Mouse (Mus musculus): Measurements from ENCODE around the gene Exoc6b. TPM values are rescaled to one million over a fixed set of nuclear protein-coding genes. Genes with fewer than 3 reads are reported as not detected.

Exoc6b gene
- total and polyA plus RNA-seq, 2 experiments from 2014 or later = 36.2 to 38.1 TPM

GRCm38 (mm10) chr6:84845665-84846064, 223.6 kb downstream of the Exoc6b start:
- H3K4me1 ChIP-seq (ENCODE audit: insufficient read depth, low read length) = no peaks in the 10 kb centered on the region
- no peak overlapping the region for H3K9ac ChIP-seq (replicated peaks; ENCODE audit: low read length)
- H3K4me3 ChIP-seq (ENCODE audit: low read length) = no peak overlapping the region
- no peak for ATAC-seq
- no peaks in the 10 kb centered on the region for H3K9me3 ChIP-seq (ENCODE audit: low read length)
- DNase-seq (ENCODE audit: low spot score) = no peak
- 58% methylated on average over 7 of the region's 7 CpGs for WGBS
- no peak overlapping the region for H3K4me2 ChIP-seq (ENCODE audit: low read depth, low read length)
- TF ChIP-seq CTCF (IDR thresholded peaks at IDR 0.05; ENCODE audit: low read depth) = no peak
- peaks cover 4% of the 10 kb centered on the region; the same call in 1 of the 2 replicates for H3K36me3 ChIP-seq (ENCODE audit: insufficient read depth, low read length)
- no peaks in the 10 kb centered on the region for H3K27me3 ChIP-seq (ENCODE audit: insufficient read depth, low read length)
- H3K27ac ChIP-seq = no peak overlapping the region

GRCm38 (mm10) chr6:84841138-84841537, 228.2 kb downstream of the Exoc6b start:
- TF ChIP-seq CTCF (IDR thresholded peaks at IDR 0.05; ENCODE audit: low read depth) = no peak
- no peak overlapping the region for H3K9ac ChIP-seq (replicated peaks; ENCODE audit: low read length)
- H3K4me3 ChIP-seq (ENCODE audit: low read length) = no peak overlapping the region
- no peaks in the 10 kb centered on the region for H3K27me3 ChIP-seq (ENCODE audit: insufficient read depth, low read length)
- ATAC-seq = no peak
- no peaks in the 10 kb centered on the region for H3K4me1 ChIP-seq (ENCODE audit: insufficient read depth, low read length)
- H3K27ac ChIP-seq = no peak overlapping the region
- H3K36me3 ChIP-seq (ENCODE audit: insufficient read depth, low read length) = peaks cover 4% of the 10 kb centered on the region; the same call in 1 of the 2 replicates
- H3K9me3 ChIP-seq (ENCODE audit: low read length) = no peaks in the 10 kb centered on the region
- no peak for DNase-seq (ENCODE audit: low spot score)
- H3K4me2 ChIP-seq (ENCODE audit: low read depth, low read length) = no peak overlapping the region

DNA sequence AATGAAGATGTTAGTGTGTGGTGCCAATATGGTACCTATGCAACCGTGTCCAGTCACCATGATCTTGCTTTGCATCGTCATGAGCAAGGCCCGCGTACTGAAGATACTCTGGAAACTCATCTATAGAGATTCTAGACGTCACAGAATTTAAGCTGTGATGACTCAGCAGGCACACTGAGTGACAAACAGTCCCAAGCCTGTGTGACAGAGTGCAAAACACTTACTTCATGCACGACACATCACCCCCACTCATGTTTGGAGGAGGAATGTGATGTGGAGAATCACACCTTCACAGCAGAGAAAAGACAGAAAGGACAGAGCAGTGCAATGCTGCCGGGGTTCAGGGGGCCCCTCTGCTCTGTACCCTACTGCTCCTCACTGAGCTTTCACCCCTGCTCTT, 261.8 kb downstream of the Exoc6b start:
- H3K4me1 ChIP-seq (ENCODE audit: insufficient read depth, low read length) = no peaks in the 10 kb centered on the region
- no peak for DNase-seq (ENCODE audit: low spot score)
- no peaks in the 10 kb centered on the region for H3K9me3 ChIP-seq (ENCODE audit: low read length)
- no peak overlapping the region for H3K9ac ChIP-seq (replicated peaks; ENCODE audit: low read length)
- ATAC-seq = no peak
- no peaks in the 10 kb centered on the region for H3K27me3 ChIP-seq (ENCODE audit: insufficient read depth, low read length)
- WGBS = 87% methylated on average over 7 of the region's 7 CpGs
- TF ChIP-seq CTCF (IDR thresholded peaks at IDR 0.05; ENCODE audit: low read depth) = no peak
- H3K4me3 ChIP-seq (ENCODE audit: low read length) = no peak overlapping the region
- H3K4me2 ChIP-seq (ENCODE audit: low read depth, low read length) = no peak overlapping the region
- no peaks in the 10 kb centered on the region for H3K36me3 ChIP-seq (ENCODE audit: insufficient read depth, low read length)
- no peak overlapping the region for H3K27ac ChIP-seq

GRCm38 (mm10) chr6:84806132-84806730, 263.1 kb downstream of the Exoc6b start:
- ATAC-seq (peak; percentile 87), DNase-seq (ENCODE audit: low spot score) (peak; percentile 35)
- TF ChIP-seq CTCF (IDR thresholded peaks at IDR 0.05; ENCODE audit: low read depth) = no peak
- H3K4me3 ChIP-seq (ENCODE audit: low read length) = no peak overlapping the region
- H3K9ac ChIP-seq (replicated peaks; ENCODE audit: low read length) = no peak overlapping the region
- no peaks in the 10 kb centered on the region for H3K4me1 ChIP-seq (ENCODE audit: insufficient read depth, low read length)
- 0 out of 2 replicates have a peak overlapping the region, but pooled peaks have one; percentile 3 for H3K27ac ChIP-seq
- no peaks in the 10 kb centered on the region for H3K9me3 ChIP-seq (ENCODE audit: low read length)
- 41% methylated on average over 2 of the region's 2 CpGs for WGBS
- H3K4me2 ChIP-seq (ENCODE audit: low read depth, low read length) = no peak overlapping the region
- H3K36me3 ChIP-seq (ENCODE audit: insufficient read depth, low read length) = no peaks in the 10 kb centered on the region
- no peaks in the 10 kb centered on the region for H3K27me3 ChIP-seq (ENCODE audit: insufficient read depth, low read length)

DNA sequence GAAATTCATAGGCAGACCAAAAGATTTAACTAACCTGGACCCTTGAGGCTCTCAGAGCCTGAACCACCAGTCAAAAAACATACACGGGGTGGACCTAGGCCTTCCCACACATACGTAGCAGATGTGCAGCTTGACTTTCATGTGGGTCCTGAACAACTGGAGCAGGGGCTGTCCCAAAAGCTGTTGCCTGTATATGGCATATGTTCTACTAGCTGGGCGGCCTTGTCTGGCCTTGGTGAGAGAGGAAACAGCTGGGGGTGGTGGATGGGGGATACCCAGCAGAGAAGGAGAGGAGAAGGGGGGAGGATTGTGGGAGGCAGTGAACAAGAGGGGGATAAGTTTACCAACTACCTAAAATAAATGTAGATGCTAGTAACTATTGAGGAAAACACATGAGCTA, 270.6 kb downstream of the Exoc6b start:
- H3K4me2 ChIP-seq (ENCODE audit: low read depth, low read length) = no peak overlapping the region
- H3K36me3 ChIP-seq (ENCODE audit: insufficient read depth, low read length) = no peaks in the 10 kb centered on the region
- no peaks in the 10 kb centered on the region for H3K9me3 ChIP-seq (ENCODE audit: low read length)
- H3K9ac ChIP-seq (replicated peaks; ENCODE audit: low read length) = no peak overlapping the region
- H3K27ac ChIP-seq = no peak overlapping the region
- 92% methylated on average over 3 of the region's 3 CpGs for WGBS
- DNase-seq (ENCODE audit: low spot score) (no peak), ATAC-seq (no peak)
- no peak for TF ChIP-seq CTCF (IDR thresholded peaks at IDR 0.05; ENCODE audit: low read depth)
- no peaks in the 10 kb centered on the region for H3K27me3 ChIP-seq (ENCODE audit: insufficient read depth, low read length)
- no peak overlapping the region for H3K4me3 ChIP-seq (ENCODE audit: low read length)
- H3K4me1 ChIP-seq (ENCODE audit: insufficient read depth, low read length) = no peaks in the 10 kb centered on the region

- Histone ChIP-seq H3K4me3 (ENCODE audit: low read length) (no peak overlapping the region), H3K9ac (replicated peaks; ENCODE audit: low read length) (no peak overlapping the region), H3K4me2 (ENCODE audit: low read depth, low read length) (no peak overlapping the region), H3K27me3 (ENCODE audit: insufficient read depth, low read length) (no peaks in the 10 kb centered on the region), H3K36me3 (ENCODE audit: insufficient read depth, low read length) (no peaks in the 10 kb centered on the region), H3K4me1 (ENCODE audit: insufficient read depth, low read length) (no peaks in the 10 kb centered on the region), H3K9me3 (ENCODE audit: low read length) (no peaks in the 10 kb centered on the region), H3K27ac (no peak overlapping the region)
- TF ChIP-seq CTCF (IDR thresholded peaks at IDR 0.05; ENCODE audit: low read depth) = no peak
- DNase-seq (ENCODE audit: low spot score) (no peak), ATAC-seq (no peak)
- WGBS = 65% methylated on average over 2 of the region's 2 CpGs
Observed at GRCm38 (mm10) chr6:84783994-84784393, 285.3 kb downstream of the Exoc6b start.

DNA sequence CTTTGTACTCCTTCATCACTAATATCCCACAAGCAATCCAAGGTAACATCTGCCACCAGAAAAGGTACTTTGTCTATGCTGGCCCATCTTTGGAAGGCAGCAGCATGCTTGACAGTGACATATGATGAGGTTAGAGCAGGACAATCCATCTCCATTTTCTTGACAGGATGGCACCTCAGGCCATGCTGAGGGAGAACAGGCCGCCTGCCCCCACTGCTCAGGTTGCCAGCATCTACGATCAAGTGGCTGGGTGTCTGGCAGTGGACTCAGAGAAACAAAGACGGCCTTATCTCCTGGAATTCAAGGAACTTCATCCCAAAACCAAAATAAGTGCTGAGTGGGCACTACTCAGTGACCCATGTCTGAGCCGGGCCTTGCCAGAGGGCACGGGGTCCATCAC, 289.3 kb downstream of the Exoc6b start:
- Histone ChIP-seq H3K27ac (no peak overlapping the region), H3K9ac (replicated peaks; ENCODE audit: low read length) (no peak overlapping the region), H3K4me2 (ENCODE audit: low read depth, low read length) (no peak overlapping the region), H3K9me3 (ENCODE audit: low read length) (no peaks in the 10 kb centered on the region), H3K4me3 (ENCODE audit: low read length) (no peak overlapping the region), H3K36me3 (ENCODE audit: insufficient read depth, low read length) (no peaks in the 10 kb centered on the region), H3K4me1 (ENCODE audit: insufficient read depth, low read length) (no peaks in the 10 kb centered on the region), H3K27me3 (ENCODE audit: insufficient read depth, low read length) (no peaks in the 10 kb centered on the region)
- no peak for ATAC-seq
- WGBS = 56% methylated on average over 5 of the region's 5 CpGs
- no peak for TF ChIP-seq CTCF (IDR thresholded peaks at IDR 0.05; ENCODE audit: low read depth)
- peak; percentile 3 for DNase-seq (ENCODE audit: low spot score)

All from hindbrain, postnatal 0 days (tissue).